Mouse (Mus musculus): ENCODE data around the gene Gm10720. TPM values are rescaled to one million over a fixed set of nuclear protein-coding genes. Genes with fewer than 3 reads are reported as not detected.
"Not testable (repeated sequence)": the region's sequence is repeated elsewhere in the genome, so short reads cannot be mapped to it uniquely, and the experiment has no call there.

Gene Gm10720
- not detected in 2 replicates for polyA plus RNA-seq (2014; fragmentation: Nextera tagmentation; extraction: Ambion mirVana)

- 55% methylated on average over 4 of the region's 9 CpGs for WGBS
- H3K4me1 ChIP-seq (ENCODE audit: control insufficient read depth, insufficient read depth, low read length); H3K9ac ChIP-seq (ENCODE audit: low read length); H3K4me2 ChIP-seq; H3K27ac ChIP-seq (ENCODE audit: low read depth, low read length); ATAC-seq (ENCODE audit: low FRiP score); H3K9me3 ChIP-seq (ENCODE audit: control insufficient read depth, low read length); H3K36me3 ChIP-seq (ENCODE audit: control insufficient read depth, insufficient read depth, low read length); H3K27me3 ChIP-seq (ENCODE audit: control insufficient read depth, insufficient read depth, low read length); DNase-seq (ENCODE audit: low spot score, missing footprints); H3K4me3 ChIP-seq (ENCODE audit: low read depth, low read length): not testable (repeated sequence)
Measured at GRCm38 (mm10) chr9:3015354-3015753, at the start of gene Gm10720. Gene Gm10720 (plus strand): TSS chr9:3015654.

DNA sequence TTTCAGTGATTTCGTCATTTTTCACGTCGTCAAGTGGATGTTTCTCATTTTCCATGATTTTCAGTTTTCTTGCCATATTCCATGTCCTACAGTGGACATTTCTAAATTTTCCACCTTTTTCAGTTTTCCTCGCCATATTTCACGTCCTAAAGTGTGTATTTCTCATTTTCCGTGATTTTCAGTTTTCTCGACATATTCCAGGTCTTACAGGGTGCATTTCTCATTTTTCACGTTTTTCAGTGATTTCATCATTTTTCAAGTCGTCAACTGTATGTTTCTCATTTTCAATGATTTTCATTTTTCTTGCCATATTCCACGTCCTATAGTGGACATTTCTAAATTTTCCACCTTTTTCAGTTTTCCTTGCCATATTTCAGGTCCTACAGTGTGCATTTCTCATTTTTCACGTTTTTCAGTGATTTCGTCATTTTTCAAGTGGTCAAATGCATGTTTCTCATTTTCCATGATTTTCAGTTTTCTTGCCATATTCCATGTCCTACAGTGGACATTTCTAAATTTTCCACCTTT, 14.9 kb upstream of the Gm10720 start, which contains the start of gene Gm10722:
TSS of gene Gm10722 (plus strand) at position 478 of the 528 bp plus-strand sequence.
- H3K4me1 ChIP-seq (ENCODE audit: control insufficient read depth, insufficient read depth, low read length); H3K36me3 ChIP-seq (ENCODE audit: control insufficient read depth, insufficient read depth, low read length); ATAC-seq (ENCODE audit: low FRiP score); H3K9ac ChIP-seq (ENCODE audit: low read length); H3K4me3 ChIP-seq (ENCODE audit: low read depth, low read length); H3K4me2 ChIP-seq; H3K9me3 ChIP-seq (ENCODE audit: control insufficient read depth, low read length); H3K27me3 ChIP-seq (ENCODE audit: control insufficient read depth, insufficient read depth, low read length); H3K27ac ChIP-seq (ENCODE audit: low read depth, low read length): not testable (repeated sequence)
- peak; percentile 93 for DNase-seq (ENCODE audit: low spot score, missing footprints)
- 68% methylated on average over 12 of the region's 12 CpGs for WGBS

- not testable (repeated sequence) for H3K36me3 ChIP-seq (ENCODE audit: control insufficient read depth, insufficient read depth, low read length); H3K4me1 ChIP-seq (ENCODE audit: control insufficient read depth, insufficient read depth, low read length); H3K27me3 ChIP-seq (ENCODE audit: control insufficient read depth, insufficient read depth, low read length); H3K4me2 ChIP-seq; H3K4me3 ChIP-seq (ENCODE audit: low read depth, low read length); H3K9me3 ChIP-seq (ENCODE audit: control insufficient read depth, low read length); ATAC-seq (ENCODE audit: low FRiP score); H3K9ac ChIP-seq (ENCODE audit: low read length); H3K27ac ChIP-seq (ENCODE audit: low read depth, low read length); DNase-seq (ENCODE audit: low spot score, missing footprints)
- WGBS = 62% methylated on average over 8 of the region's 8 CpGs
Measured at GRCm38 (mm10) chr9:3001006-3001405, 14.4 kb upstream of the Gm10720 start.

GRCm38 (mm10) chr9:3001948-3002659, 13.3 kb upstream of the Gm10720 start:
- not testable (repeated sequence) for H3K36me3 ChIP-seq (ENCODE audit: control insufficient read depth, insufficient read depth, low read length); H3K4me1 ChIP-seq (ENCODE audit: control insufficient read depth, insufficient read depth, low read length); H3K9ac ChIP-seq (ENCODE audit: low read length); H3K27me3 ChIP-seq (ENCODE audit: control insufficient read depth, insufficient read depth, low read length); H3K4me3 ChIP-seq (ENCODE audit: low read depth, low read length); H3K9me3 ChIP-seq (ENCODE audit: control insufficient read depth, low read length); H3K27ac ChIP-seq (ENCODE audit: low read depth, low read length); H3K4me2 ChIP-seq
- ATAC-seq (ENCODE audit: low FRiP score) (peak; percentile 87), DNase-seq (ENCODE audit: low spot score, missing footprints) (peak; percentile 91)
- WGBS = 59% methylated on average over 8 of the region's 11 CpGs

GRCm38 (mm10) chr9:3002794-3003396, 12.6 kb upstream of the Gm10720 start, which contains the start of gene Gm11168:
Gene Gm11168 (plus strand): TSS chr9:3003346.
- 72% methylated on average over 6 of the region's 14 CpGs for whole genome bisulfite sequencing

DNA sequence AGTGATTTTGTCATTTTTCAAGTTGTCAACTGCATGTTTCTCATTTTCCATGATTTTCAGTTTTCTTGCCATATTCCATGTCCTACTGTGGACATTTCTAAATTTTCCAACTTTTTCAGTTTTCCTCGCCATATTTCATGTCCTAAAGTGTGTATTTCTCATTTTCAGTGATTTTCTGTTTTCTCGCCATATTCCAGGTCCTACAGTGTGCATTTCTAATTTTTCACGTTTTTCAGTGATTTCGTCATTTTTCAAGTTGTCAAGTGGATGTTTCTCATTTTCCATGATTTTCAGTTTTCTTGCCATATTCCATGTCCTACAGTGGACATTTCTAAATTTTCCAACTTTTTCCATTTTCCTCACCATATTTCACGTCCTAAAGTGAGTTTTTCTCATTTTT, 9.3 kb upstream of the Gm10720 start:
- DNase-seq (ENCODE audit: low spot score, missing footprints); H3K9me3 ChIP-seq (ENCODE audit: control insufficient read depth, low read length); H3K27ac ChIP-seq (ENCODE audit: low read depth, low read length); ATAC-seq (ENCODE audit: low FRiP score); H3K27me3 ChIP-seq (ENCODE audit: control insufficient read depth, insufficient read depth, low read length); H3K9ac ChIP-seq (ENCODE audit: low read length); H3K4me2 ChIP-seq; H3K36me3 ChIP-seq (ENCODE audit: control insufficient read depth, insufficient read depth, low read length); H3K4me1 ChIP-seq (ENCODE audit: control insufficient read depth, insufficient read depth, low read length); H3K4me3 ChIP-seq (ENCODE audit: low read depth, low read length): not testable (repeated sequence)
- WGBS = 85% methylated on average over 1 of the region's 5 CpGs

More at GRCm38 (mm10) chr9:3002794-3003396, 12.6 kb upstream of the Gm10720 start, which contains the start of gene Gm11168:
- not testable (repeated sequence) for H3K9ac ChIP-seq (ENCODE audit: low read length); H3K4me3 ChIP-seq (ENCODE audit: low read depth, low read length); H3K9me3 ChIP-seq (ENCODE audit: control insufficient read depth, low read length); H3K4me2 ChIP-seq; H3K27ac ChIP-seq (ENCODE audit: low read depth, low read length); H3K36me3 ChIP-seq (ENCODE audit: control insufficient read depth, insufficient read depth, low read length); H3K27me3 ChIP-seq (ENCODE audit: control insufficient read depth, insufficient read depth, low read length); DNase-seq (ENCODE audit: low spot score, missing footprints); H3K4me1 ChIP-seq (ENCODE audit: control insufficient read depth, insufficient read depth, low read length); ATAC-seq (ENCODE audit: low FRiP score)

GRCm38 (mm10) chr9:3006636-3007035, 8.8 kb upstream of the Gm10720 start:
- not testable (repeated sequence) for H3K27ac ChIP-seq (ENCODE audit: low read depth, low read length); H3K4me3 ChIP-seq (ENCODE audit: low read depth, low read length); H3K4me2 ChIP-seq; H3K27me3 ChIP-seq (ENCODE audit: control insufficient read depth, insufficient read depth, low read length); H3K4me1 ChIP-seq (ENCODE audit: control insufficient read depth, insufficient read depth, low read length); H3K9ac ChIP-seq (ENCODE audit: low read length); H3K36me3 ChIP-seq (ENCODE audit: control insufficient read depth, insufficient read depth, low read length); DNase-seq (ENCODE audit: low spot score, missing footprints); H3K9me3 ChIP-seq (ENCODE audit: control insufficient read depth, low read length)
- WGBS = 69% methylated on average over 7 of the region's 8 CpGs
- ATAC-seq (ENCODE audit: low FRiP score) = peak; percentile 81

GRCm38 (mm10) chr9:3007272-3007671, 8.2 kb upstream of the Gm10720 start:
- not testable (repeated sequence) for H3K4me2 ChIP-seq; H3K36me3 ChIP-seq (ENCODE audit: control insufficient read depth, insufficient read depth, low read length); H3K27me3 ChIP-seq (ENCODE audit: control insufficient read depth, insufficient read depth, low read length); H3K4me1 ChIP-seq (ENCODE audit: control insufficient read depth, insufficient read depth, low read length); H3K27ac ChIP-seq (ENCODE audit: low read depth, low read length); H3K4me3 ChIP-seq (ENCODE audit: low read depth, low read length); H3K9me3 ChIP-seq (ENCODE audit: control insufficient read depth, low read length); H3K9ac ChIP-seq (ENCODE audit: low read length)
- DNase-seq (ENCODE audit: low spot score, missing footprints) (peak; percentile 90), ATAC-seq (ENCODE audit: low FRiP score) (peak; percentile 31; the same call in 1 of the 2 replicates)
- WGBS = 79% methylated on average over 7 of the region's 9 CpGs

DNA sequence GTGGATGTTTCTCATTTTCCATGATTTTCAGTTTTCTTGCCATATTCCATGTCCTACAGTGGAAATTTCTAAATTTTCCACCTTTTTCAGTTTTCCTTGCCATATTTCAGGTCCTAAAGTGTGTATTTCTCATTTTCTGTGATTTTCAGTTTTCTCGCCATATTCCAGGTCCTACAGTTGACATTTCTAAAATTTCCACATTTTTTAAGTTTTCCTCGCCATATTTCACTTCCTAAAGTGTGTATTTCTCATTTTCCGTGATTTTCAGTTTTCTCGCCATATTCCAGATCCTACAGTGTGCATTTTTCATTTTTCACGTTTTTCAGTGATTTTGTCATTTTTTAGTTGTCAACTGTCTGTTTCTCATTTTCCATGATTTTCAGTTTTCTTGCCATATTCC, 6.1 kb upstream of the Gm10720 start:
- not testable (repeated sequence) for H3K36me3 ChIP-seq (ENCODE audit: control insufficient read depth, insufficient read depth, low read length); DNase-seq (ENCODE audit: low spot score, missing footprints); H3K9ac ChIP-seq (ENCODE audit: low read length); H3K4me1 ChIP-seq (ENCODE audit: control insufficient read depth, insufficient read depth, low read length); H3K9me3 ChIP-seq (ENCODE audit: control insufficient read depth, low read length); H3K4me2 ChIP-seq; H3K4me3 ChIP-seq (ENCODE audit: low read depth, low read length); H3K27me3 ChIP-seq (ENCODE audit: control insufficient read depth, insufficient read depth, low read length); H3K27ac ChIP-seq (ENCODE audit: low read depth, low read length)
- peak; percentile 60 for ATAC-seq (ENCODE audit: low FRiP score)
- WGBS = no CpG with 5 or more reads among the region's 5 CpGs
